Mouse (Mus musculus): ENCODE measurements at regions not wholly inside any gene's neighbourhood (a gene's known extent, or its start where the extent isn't known, plus 50 kb on each side); places are given as distances from the start of the nearest gene placed in this dataset.

- Histone ChIP-seq H3K4me3 (ENCODE audit: low read depth, low read length) (no peak overlapping the region), H3K27ac (ENCODE audit: low read depth) (no peak overlapping the region), H3K9ac (replicated peaks; ENCODE audit: low read depth, low read length) (no peak overlapping the region), H3K4me2 (ENCODE audit: low read depth, low read length) (no peak overlapping the region; the same call in 1 of the 2 replicates), H3K4me1 (ENCODE audit: control insufficient read depth, insufficient read depth) (0 out of 2 replicates have a peak, but pooled peaks cover 4% of the 10 kb centered on the region), H3K9me3 (replicated peaks; ENCODE audit: control insufficient read depth, low read length) (no peaks in the 10 kb centered on the region), H3K36me3 (replicated peaks; ENCODE audit: control insufficient read depth, insufficient read depth, low read length) (no peaks in the 10 kb centered on the region), H3K27me3 (ENCODE audit: control insufficient read depth, insufficient read depth, low read length) (no peaks in the 10 kb centered on the region)
- TF ChIP-seq CTCF (IDR thresholded peaks at IDR 0.05; ENCODE audit: low read depth), result no peak
- no peak for TF ChIP-seq EP300 (IDR thresholded peaks at IDR 0.05; ENCODE audit: low read depth)
- ATAC-seq (ENCODE audit: insufficient read depth, low read depth) (no peak), DNase-seq (ENCODE audit: low spot score) (no peak)
- 70% methylated on average over 12 of the region's 12 CpGs for WGBS
Observed at GRCm38 (mm10) chr5:73846096-73846782, 195.1 kb downstream of the Spata18 start.

GRCm38 (mm10) chr5:73846783-73847151, 195.6 kb downstream of the Spata18 start:
- no peak overlapping the region for H3K4me2 ChIP-seq (ENCODE audit: low read depth, low read length)
- no peak for ATAC-seq (ENCODE audit: insufficient read depth, low read depth)

GRCm38 (mm10) chr5:73851501-73851900, 200.3 kb downstream of the Spata18 start:
- DNase-seq (ENCODE audit: low spot score), result no peak
- WGBS, result 29% methylated on average over 2 of the region's 2 CpGs
- TF ChIP-seq CTCF (IDR thresholded peaks at IDR 0.05; ENCODE audit: low read depth), result no peak
- no peak for TF ChIP-seq EP300 (IDR thresholded peaks at IDR 0.05; ENCODE audit: low read depth)
- no peak for ATAC-seq (ENCODE audit: insufficient read depth, low read depth)
- Histone ChIP-seq H3K4me1 (ENCODE audit: control insufficient read depth, insufficient read depth) (no peaks in the 10 kb centered on the region), H3K4me3 (ENCODE audit: low read depth, low read length) (no peak overlapping the region), H3K27me3 (ENCODE audit: control insufficient read depth, insufficient read depth, low read length) (peaks cover 6% of the 10 kb centered on the region; the same call in 1 of the 2 replicates), H3K36me3 (replicated peaks; ENCODE audit: control insufficient read depth, insufficient read depth, low read length) (no peaks in the 10 kb centered on the region), H3K27ac (ENCODE audit: low read depth) (no peak overlapping the region), H3K4me2 (ENCODE audit: low read depth, low read length) (no peak overlapping the region), H3K9me3 (replicated peaks; ENCODE audit: control insufficient read depth, low read length) (no peaks in the 10 kb centered on the region), H3K9ac (replicated peaks; ENCODE audit: low read depth, low read length) (no peak overlapping the region)

More at GRCm38 (mm10) chr5:73846783-73847151, 195.6 kb downstream of the Spata18 start:
- Histone ChIP-seq H3K27me3 (ENCODE audit: control insufficient read depth, insufficient read depth, low read length) (no peaks in the 10 kb centered on the region), H3K9ac (replicated peaks; ENCODE audit: low read depth, low read length) (no peak overlapping the region), H3K36me3 (replicated peaks; ENCODE audit: control insufficient read depth, insufficient read depth, low read length) (no peaks in the 10 kb centered on the region), H3K4me1 (ENCODE audit: control insufficient read depth, insufficient read depth) (0 out of 2 replicates have a peak, but pooled peaks cover 4% of the 10 kb centered on the region), H3K27ac (ENCODE audit: low read depth) (peak overlapping the region; percentile 46), H3K4me3 (ENCODE audit: low read depth, low read length) (no peak overlapping the region), H3K9me3 (replicated peaks; ENCODE audit: control insufficient read depth, low read length) (no peaks in the 10 kb centered on the region)
- peak; percentile 8 for DNase-seq (ENCODE audit: low spot score)
- WGBS, result 60% methylated on average over 6 of the region's 6 CpGs
- TF ChIP-seq EP300 (IDR thresholded peaks at IDR 0.05; ENCODE audit: low read depth) (no peak), CTCF (IDR thresholded peaks at IDR 0.05; ENCODE audit: low read depth) (no peak)

DNA sequence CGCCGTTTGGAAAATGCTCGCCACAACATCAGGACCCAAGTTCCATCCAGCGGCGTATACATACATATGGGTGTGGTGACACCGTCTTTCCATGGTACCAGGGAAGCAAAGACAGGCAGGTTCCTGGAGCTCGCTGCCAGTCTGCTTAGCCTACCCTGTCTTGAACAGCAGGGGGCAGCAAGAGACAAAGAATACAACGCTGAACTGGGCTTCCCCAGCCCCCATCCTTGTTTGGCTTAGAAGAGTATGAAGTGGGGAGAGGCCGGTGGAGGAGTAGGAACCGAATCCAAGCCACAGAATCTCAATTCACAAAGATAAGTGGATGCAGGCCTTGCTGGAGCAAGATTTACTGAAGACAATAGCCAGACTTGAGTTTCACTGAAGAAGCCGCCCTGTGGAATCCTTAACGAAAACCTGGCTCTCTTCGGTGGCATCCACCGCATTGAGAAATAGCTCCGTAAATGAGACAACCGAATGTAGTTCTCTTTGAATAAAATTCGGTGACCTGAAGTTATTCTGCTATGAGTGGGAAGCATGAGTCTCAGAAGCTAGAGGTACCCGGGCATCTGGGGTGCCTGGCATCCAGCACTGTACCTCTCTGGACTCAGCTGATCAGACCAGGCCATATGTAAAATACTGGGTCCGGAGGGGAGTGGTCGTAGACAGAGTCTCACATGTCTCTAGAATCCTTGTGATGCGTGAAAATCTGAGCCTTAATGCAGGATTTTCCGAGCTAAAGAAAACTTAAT, 203.0 kb downstream of the Spata18 start:
- no peak overlapping the region for H3K4me3 ChIP-seq (ENCODE audit: low read depth, low read length)

GRCm38 (mm10) chr5:73854774-73855371, 203.7 kb downstream of the Spata18 start:
- ATAC-seq (ENCODE audit: insufficient read depth, low read depth), result no peak

More for the DNA sequence above, 203.0 kb downstream of the Spata18 start:
- WGBS, result 35% methylated on average over 22 of the region's 22 CpGs
- H3K4me2 ChIP-seq (ENCODE audit: low read depth, low read length), result peak overlapping the region; percentile 14
- H3K9ac ChIP-seq (replicated peaks; ENCODE audit: low read depth, low read length), result no peak overlapping the region
- peak; percentile 86 for DNase-seq (ENCODE audit: low spot score)
- peaks cover 6% of the 10 kb centered on the region; the same call in 1 of the 2 replicates for H3K27me3 ChIP-seq (ENCODE audit: control insufficient read depth, insufficient read depth, low read length)
- H3K36me3 ChIP-seq (replicated peaks; ENCODE audit: control insufficient read depth, insufficient read depth, low read length), result no peaks in the 10 kb centered on the region
- no peaks in the 10 kb centered on the region for H3K9me3 ChIP-seq (replicated peaks; ENCODE audit: control insufficient read depth, low read length)
- TF ChIP-seq CTCF (IDR thresholded peaks at IDR 0.05; ENCODE audit: low read depth) (peak; percentile 91), EP300 (IDR thresholded peaks at IDR 0.05; ENCODE audit: low read depth) (no peak)
- ATAC-seq (ENCODE audit: insufficient read depth, low read depth), result peak; percentile 87
- peak overlapping the region; percentile 5; the same call in 1 of the 2 replicates for H3K27ac ChIP-seq (ENCODE audit: low read depth)
- no peaks in the 10 kb centered on the region for H3K4me1 ChIP-seq (ENCODE audit: control insufficient read depth, insufficient read depth)

More at GRCm38 (mm10) chr5:73854774-73855371, 203.7 kb downstream of the Spata18 start:
- Histone ChIP-seq H3K9ac (replicated peaks; ENCODE audit: low read depth, low read length) (no peak overlapping the region), H3K4me3 (ENCODE audit: low read depth, low read length) (no peak overlapping the region), H3K9me3 (replicated peaks; ENCODE audit: control insufficient read depth, low read length) (no peaks in the 10 kb centered on the region), H3K27ac (ENCODE audit: low read depth) (0 out of 2 replicates have a peak overlapping the region, but pooled peaks have one; percentile 5), H3K27me3 (ENCODE audit: control insufficient read depth, insufficient read depth, low read length) (peaks cover 6% of the 10 kb centered on the region; the same call in 1 of the 2 replicates), H3K36me3 (replicated peaks; ENCODE audit: control insufficient read depth, insufficient read depth, low read length) (no peaks in the 10 kb centered on the region), H3K4me1 (ENCODE audit: control insufficient read depth, insufficient read depth) (no peaks in the 10 kb centered on the region), H3K4me2 (ENCODE audit: low read depth, low read length) (no peak overlapping the region)
- 51% methylated on average over 18 of the region's 18 CpGs for WGBS
- peak; percentile 45 for DNase-seq (ENCODE audit: low spot score)
- no peak for TF ChIP-seq EP300 (IDR thresholded peaks at IDR 0.05; ENCODE audit: low read depth)
- no peak for TF ChIP-seq CTCF (IDR thresholded peaks at IDR 0.05; ENCODE audit: low read depth)
